Mouse (Mus musculus) testis, adult 2 months (tissue): ENCODE data around the gene Foxn3.

Source experiments
- CTCF ChIP-seq: fragments of 200-500 bp; IDR thresholded peaks from 2 replicates; pipeline ENCODE4 v1.5.1; 2012; ENCODE audit warnings: low read depth, mild to moderate bottlenecking, inconsistent platforms, low read length, moderate library complexity; ENCODE audit not compliant: control insufficient read depth, insufficient read depth, insufficient replicate concordance
- POLR2A ChIP-seq: fragments of 200-500 bp; IDR thresholded peaks from 2 replicates; pipeline ENCODE4 v1.6.1; 2012; ENCODE audit warnings: low read depth, mild to moderate bottlenecking, inconsistent platforms, low read length, moderate library complexity; ENCODE audit not compliant: control insufficient read depth

DNA sequence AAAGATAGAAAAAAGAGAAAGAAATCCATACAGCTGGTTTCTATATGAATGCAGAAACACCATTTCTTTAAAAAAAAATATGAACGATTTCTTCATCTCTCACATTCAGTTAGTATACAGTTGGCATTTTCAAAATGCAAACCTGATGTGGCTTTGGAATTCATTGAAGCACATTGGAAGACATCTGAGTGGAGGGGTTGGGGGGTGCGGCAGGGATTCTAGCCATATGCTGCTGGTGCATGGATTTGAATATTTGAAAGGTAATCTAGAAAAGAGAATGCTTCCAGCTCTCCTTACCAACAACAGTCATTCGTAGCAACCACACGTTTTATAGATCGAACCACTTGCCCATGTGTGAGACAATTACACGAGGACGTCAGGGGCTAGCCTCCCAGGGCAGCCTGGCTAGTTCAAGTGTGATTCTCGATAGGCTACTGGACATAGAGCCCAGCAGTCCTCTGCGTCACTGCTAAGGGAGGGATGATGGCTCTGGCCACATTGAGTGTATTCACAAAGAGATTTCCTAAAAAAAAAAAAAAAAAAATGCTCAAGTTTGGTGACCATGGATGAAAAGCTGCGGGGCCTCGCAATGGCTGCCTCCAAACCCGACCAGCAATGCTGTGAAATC lies 96.0 kb downstream of the Foxn3 start:
- no peak for TF ChIP-seq CTCF
- no peak for TF ChIP-seq POLR2A
